Mouse (Mus musculus): ENCODE results near the gene Plcb2. TPM values are rescaled to one million over a fixed set of nuclear protein-coding genes. Genes with fewer than 3 reads are reported as not detected.

The Plcb2 gene
- total and polyA plus RNA-seq, 3 experiments: 6.4 to 21.2 TPM; not detected in 1

- TF ChIP-seq KAT2A (conservative IDR thresholded peaks at IDR 0.05; ENCODE audit: low read depth, low read length) (no peak), CTCF (IDR thresholded peaks at IDR 0.05 in 2 of 3, conservative IDR thresholded peaks at IDR 0.05 in 1 of 3; ENCODE audit: control insufficient read depth in 1 of 3, insufficient read depth in 1 of 3, low read depth in 2 of 3, low read length in 3 of 3, poor library complexity in 1 of 3, severe bottlenecking in 1 of 3) (no peak), USF1 (IDR thresholded peaks at IDR 0.05; ENCODE audit: low read depth, low read length) (no peak)
Observed at GRCm38 (mm10) chr2:118752792-118753108, 24.5 kb upstream of the Plcb2 start (continued).

GRCm38 (mm10) chr2:118751896-118752791, 23.9 kb upstream of the Plcb2 start:
- Histone ChIP-seq H3K36me3 (ENCODE audit: control insufficient read depth in 1 of 2, insufficient read depth in 2 of 2, low read length in 2 of 2) (peaks cover 3 to 30% of the 10 kb centered on the region in 2 experiments; a peak in 3 of 4 replicates), H3K9ac (ENCODE audit: control insufficient read depth, low read depth, low read length, poor library complexity, severe bottlenecking) (peak overlapping the region; percentile 27), H3K4me3 (ENCODE audit: control insufficient read depth in 1 of 2, insufficient read depth in 1 of 2, low read depth in 2 of 2, low read length in 2 of 2) (no peak overlapping the region), H3K4me1 (ENCODE audit: control insufficient read depth in 1 of 2, insufficient read depth in 2 of 2, low read length in 2 of 2) (peaks cover 4 to 16% of the 10 kb centered on the region in 2 experiments), H3K27me3 (ENCODE audit: control insufficient read depth in 1 of 2, insufficient read depth in 2 of 2, low read length in 2 of 2) (no peaks in the 10 kb centered on the region), H3K79me2 (ENCODE audit: control insufficient read depth, insufficient read depth, low read length, poor library complexity) (peaks cover 10% of the 10 kb centered on the region), H3K27ac (ENCODE audit: control insufficient read depth, low read depth, low read length) (peak overlapping the region; percentile 82), H3K9me3 (replicated peaks; ENCODE audit: insufficient read depth, low read length) (no peaks in the 10 kb centered on the region)
- peak; percentile 36 for DNase-seq (ENCODE audit: low read depth, low spot score)
- TF ChIP-seq NRF1 (IDR thresholded peaks at IDR 0.05; ENCODE audit: insufficient read depth, low read depth, low read length, poor library complexity, severe bottlenecking) (no peak), USF2 (IDR thresholded peaks at IDR 0.05; ENCODE audit: borderline replicate concordance in 1 of 2, insufficient read depth in 1 of 2, low read depth in 1 of 2, low read length in 2 of 2) (no peak), JUND (IDR thresholded peaks at IDR 0.05; ENCODE audit: low read depth, low read length) (no peak), ZKSCAN1 (IDR thresholded peaks at IDR 0.05; ENCODE audit: low read depth, low read length) (no peak), ELF1 (IDR thresholded peaks at IDR 0.05; ENCODE audit: low read depth, low read length) (no peak), CHD1 (IDR thresholded peaks at IDR 0.05; ENCODE audit: low read depth, low read length) (no peak), ZMIZ1 (IDR thresholded peaks at IDR 0.05; ENCODE audit: low read depth, low read length) (no peak), TCF12 (IDR thresholded peaks at IDR 0.05; ENCODE audit: low read depth, low read length) (no peak)

- no peak overlapping the region for H3K9ac ChIP-seq (ENCODE audit: control insufficient read depth, low read depth, low read length, poor library complexity, severe bottlenecking)
- peaks cover 25% of the 10 kb centered on the region for H3K79me2 ChIP-seq (ENCODE audit: control insufficient read depth, insufficient read depth, low read length, poor library complexity)
- H3K4me1 ChIP-seq (ENCODE audit: control insufficient read depth in 1 of 2, insufficient read depth in 2 of 2, low read length in 2 of 2): peaks cover 4 to 16% of the 10 kb centered on the region in 2 experiments
- H3K9me3 ChIP-seq (replicated peaks; ENCODE audit: insufficient read depth, low read length): no peaks in the 10 kb centered on the region
- H3K27ac ChIP-seq (ENCODE audit: control insufficient read depth, low read depth, low read length): no peak overlapping the region
- no peak overlapping the region for H3K4me3 ChIP-seq (ENCODE audit: control insufficient read depth in 1 of 2, insufficient read depth in 1 of 2, low read depth in 2 of 2, low read length in 2 of 2)
- DNase-seq (ENCODE audit: low read depth, low spot score): no peak
- no peak for TF ChIP-seq POLR2AphosphoS5 (IDR thresholded peaks at IDR 0.05; ENCODE audit: borderline replicate concordance, low read depth, low read length)
- TF ChIP-seq MYC (IDR thresholded peaks at IDR 0.05; ENCODE audit: low read depth, low read length): no peak
- TF ChIP-seq ELF1 (IDR thresholded peaks at IDR 0.05; ENCODE audit: low read depth, low read length): no peak
- TF ChIP-seq GATA1 (IDR thresholded peaks at IDR 0.05; ENCODE audit: low read depth, low read length): no peak
- TF ChIP-seq TCF12 (IDR thresholded peaks at IDR 0.05; ENCODE audit: low read depth, low read length): no peak
- no peak for TF ChIP-seq CHD2 (IDR thresholded peaks at IDR 0.05; ENCODE audit: low read length)
- no peak for TF ChIP-seq RCOR1 (IDR thresholded peaks at IDR 0.05; ENCODE audit: low read depth, low read length)
- no peak for TF ChIP-seq USF2 (IDR thresholded peaks at IDR 0.05; ENCODE audit: borderline replicate concordance in 1 of 2, insufficient read depth in 1 of 2, low read depth in 1 of 2, low read length in 2 of 2)
- no peak for TF ChIP-seq USF1 (IDR thresholded peaks at IDR 0.05; ENCODE audit: low read depth, low read length)
- no peak for TF ChIP-seq MAX (IDR thresholded peaks at IDR 0.05; ENCODE audit: low read length)
- TF ChIP-seq MAFK (IDR thresholded peaks at IDR 0.05; ENCODE audit: borderline replicate concordance, low read depth, low read length): no peak
- no peak for TF ChIP-seq NELFE (IDR thresholded peaks at IDR 0.05; ENCODE audit: low read depth, low read length)
- TF ChIP-seq POLR2AphosphoS2 (IDR thresholded peaks at IDR 0.05; ENCODE audit: low read length): no peak
- H3K27me3 ChIP-seq (ENCODE audit: control insufficient read depth in 1 of 2, insufficient read depth in 2 of 2, low read length in 2 of 2): no peaks in the 10 kb centered on the region
- H3K36me3 ChIP-seq (ENCODE audit: control insufficient read depth in 1 of 2, insufficient read depth in 2 of 2, low read length in 2 of 2): peaks cover 3 to 30% of the 10 kb centered on the region in 2 experiments; a peak in 3 of 4 replicates
Observed at GRCm38 (mm10) chr2:118750476-118750875, 22.2 kb upstream of the Plcb2 start.

All from MEL (cell line).